Mouse (Mus musculus) embryonic facial prominence, embryonic 11.5 days (tissue): ENCODE results near the gene Pou4f2. TPM values are rescaled to one million over a fixed set of nuclear protein-coding genes. Genes with fewer than 3 reads are reported as not detected.
A peak's percentile ranks its signal among the peaks of the same experiment; 100 is the strongest.

Source experiments
- ATAC-seq: fragments of 200-750 bp; cut with Nextera tagmentation; replicated peaks from 2 replicates; pipeline ENCODE4 v1.8.0; 2017; ENCODE audit warnings: low read depth; ENCODE audit not compliant: insufficient number of reproducible peaks, low FRiP score, low TSS enrichment
- DNase-seq: peaks from one replicate; pipeline ENCODE4 v3.0.0-alpha.2; 2015; ENCODE audit warnings: low spot score
- H3K27ac ChIP-seq: fragments of 300-500 bp; sonication (generic); replicated peaks from 2 replicates; pipeline ENCODE4 v1.5.1; 2014; ENCODE audit warnings: mild to moderate bottlenecking, low read depth, low read length, control low read depth
- H3K27me3 ChIP-seq: fragments of 300-500 bp; sonication (generic); 2 replicates; pipeline ENCODE4 v1.6.1; 2014; ENCODE audit warnings: mild to moderate bottlenecking, low read length, moderate library complexity, mixed read lengths; ENCODE audit not compliant: control insufficient read depth, insufficient read depth
- H3K36me3 ChIP-seq: fragments of 300-500 bp; sonication (generic); replicated peaks from 2 replicates; pipeline ENCODE4 v1.6.1; 2014; ENCODE audit warnings: low read depth, mild to moderate bottlenecking, low read length, moderate library complexity, mixed read lengths; ENCODE audit not compliant: control insufficient read depth, insufficient read depth
- H3K4me1 ChIP-seq: fragments of 300-500 bp; sonication (generic); 2 replicates; pipeline ENCODE4 v1.6.1; 2014; ENCODE audit warnings: low read length, mixed read lengths; ENCODE audit not compliant: control insufficient read depth, insufficient read depth
- H3K4me2 ChIP-seq: fragments of 300-500 bp; sonication (generic); 2 replicates; pipeline ENCODE4 v1.6.1; 2014; ENCODE audit warnings: low read depth, mild to moderate bottlenecking, control low read depth, low read length, moderate library complexity
- H3K4me3 ChIP-seq: fragments of 300-500 bp; sonication (generic); 2 replicates; pipeline ENCODE4 v1.5.1; 2014; ENCODE audit warnings: low read depth, low read length, control low read depth
- H3K9ac ChIP-seq: fragments of 300-500 bp; sonication (generic); replicated peaks from 2 replicates; pipeline ENCODE4 v1.6.1; 2014; ENCODE audit warnings: mild to moderate bottlenecking, control low read depth, low read length
- H3K9me3 ChIP-seq: fragments of 300-500 bp; sonication (generic); replicated peaks from 2 replicates; pipeline ENCODE4 v1.6.1; 2016; ENCODE audit warnings: mild to moderate bottlenecking, low read length, inconsistent platforms, mixed read lengths; ENCODE audit not compliant: control insufficient read depth
- WGBS: fragments of 180-500 bp; shearing (Covaris S2); extraction: QIAGEN DNeasy Blood & Tissue Kit; methylation state at CpG from one replicate; pipeline ENCODE4 v1.1.7; 2014; 5-methylcytosine and 5-hydroxymethylcytosine counted together
- polyA plus RNA-seq: library from polyadenylated mRNA; unstranded; fragments of >200 nt; fragmentation: Nextera tagmentation; extraction: Ambion mirVana; gene quantifications from 2 replicates; pipeline ENCODE4 v1.2.1, GENCODE M21; 2014

Gene Pou4f2
- polyA plus RNA-seq = 0.21 and 0.56 TPM in 2 replicates

DNA sequence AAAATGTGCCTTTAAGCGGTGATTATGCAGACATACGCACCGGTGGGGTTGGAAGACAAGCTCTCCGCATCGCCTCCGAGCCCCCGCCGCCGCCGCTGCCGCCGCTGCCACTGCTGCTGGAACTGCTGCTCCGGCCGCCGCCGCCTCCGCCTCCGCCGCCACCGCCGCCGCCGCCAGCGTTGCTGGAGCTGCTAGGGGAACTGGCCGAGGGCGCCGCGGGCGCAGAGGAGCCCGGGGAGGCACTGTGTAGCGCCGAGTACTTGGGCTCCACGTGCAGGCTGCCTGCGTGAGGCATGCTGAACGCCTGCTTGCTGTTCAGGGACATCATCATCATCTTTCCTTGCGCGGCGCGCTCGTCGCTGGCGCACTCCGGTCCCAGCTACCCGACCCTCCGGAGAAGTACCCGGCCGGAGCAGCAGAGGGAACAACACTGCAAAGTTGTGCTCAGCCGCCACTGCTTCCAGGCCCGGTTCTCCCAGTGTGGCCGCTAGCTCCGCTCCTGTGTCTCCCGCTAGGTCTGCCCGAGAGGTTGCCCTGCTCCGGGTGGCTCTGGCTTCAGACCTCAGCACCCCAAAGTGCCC lies at the start of gene Pou4f2:
Gene Pou4f2, minus strand, starts transcription at position 575 of the 581 bp plus-strand sequence.
- ATAC-seq (peak; percentile 42; the same call in 1 of the 2 replicates), DNase-seq (peak; percentile 49)
- Histone ChIP-seq H3K27me3 (peaks cover 62% of the 10 kb centered on the region), H3K9ac (no peak within 1 kb of the TSS), H3K4me2 (peak within 1 kb of the TSS; percentile 73), H3K9me3 (no peaks in the 10 kb centered on the region), H3K4me1 (peaks cover 5% of the 10 kb centered on the region), H3K27ac (no peak within 1 kb of the TSS), H3K4me3 (peak within 1 kb of the TSS; percentile 37), H3K36me3 (no peaks in the 10 kb centered on the region)
- WGBS = 0% methylated on average over 44 of the region's 54 CpGs

DNA sequence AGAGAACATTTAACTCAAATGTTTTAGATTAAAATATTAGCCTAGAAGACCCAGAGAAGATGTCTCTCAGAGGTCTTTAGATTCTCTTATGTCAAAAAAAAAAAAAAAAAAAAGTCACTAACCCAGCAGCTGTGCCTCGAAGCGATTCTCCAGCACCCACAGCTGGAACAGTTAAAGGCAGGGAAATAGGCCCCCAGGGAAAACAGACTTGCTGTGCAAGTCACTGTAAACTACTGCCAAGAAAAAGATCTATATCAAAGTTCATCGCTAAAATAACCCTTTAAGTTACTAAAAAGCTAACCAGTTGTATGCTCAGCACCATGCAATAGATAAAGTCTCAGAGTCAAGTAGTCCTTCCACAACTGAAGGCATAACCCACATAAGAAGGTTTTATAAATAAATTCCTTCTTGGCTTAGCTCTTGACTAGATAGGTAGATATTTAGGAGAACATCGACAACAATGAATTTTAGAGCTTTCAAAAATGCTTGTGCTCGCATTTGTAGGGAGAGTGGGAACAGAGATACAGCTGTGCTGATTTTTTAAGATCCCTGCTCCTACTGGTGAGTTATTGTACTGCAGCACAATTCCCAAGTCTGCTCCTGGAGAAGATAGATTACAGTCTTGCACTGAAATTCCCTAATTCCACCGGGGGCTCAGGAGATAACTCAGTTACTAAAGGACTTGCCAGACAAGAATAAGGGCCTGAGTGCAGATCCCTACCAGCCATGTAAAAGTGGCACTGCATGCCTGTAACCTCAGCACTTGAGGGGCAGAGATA lies 40.8 kb upstream of the Pou4f2 start:
- H3K9ac ChIP-seq = no peak overlapping the region
- H3K36me3 ChIP-seq = no peaks in the 10 kb centered on the region
- peak; percentile 70 for DNase-seq
- H3K4me3 ChIP-seq = no peak overlapping the region
- H3K4me2 ChIP-seq = no peak overlapping the region
- H3K9me3 ChIP-seq = no peaks in the 10 kb centered on the region
- 42% methylated on average over 6 of the region's 6 CpGs for WGBS
- no peak overlapping the region for H3K27ac ChIP-seq
- no peaks in the 10 kb centered on the region for H3K27me3 ChIP-seq
- H3K4me1 ChIP-seq = no peaks in the 10 kb centered on the region
- no peak for ATAC-seq

DNA sequence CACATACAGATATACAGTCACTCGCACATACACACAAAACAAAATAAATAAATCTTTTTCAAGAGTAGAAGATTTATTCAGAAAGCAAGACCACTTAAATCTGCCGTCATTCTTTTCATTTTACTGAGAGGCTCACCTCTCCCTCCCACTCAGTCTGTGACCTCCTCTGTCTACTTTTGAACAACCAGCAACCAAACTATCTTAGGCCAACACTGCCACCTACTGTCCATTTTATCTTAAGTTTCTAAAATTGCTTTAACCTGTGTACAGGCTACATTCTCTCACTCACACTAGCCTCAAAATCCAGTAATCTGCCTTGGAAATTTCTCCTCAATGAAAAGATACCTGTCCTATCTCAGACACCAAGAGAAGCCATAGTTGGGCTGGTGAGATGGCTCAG lies 31.4 kb upstream of the Pou4f2 start:
- no peak for ATAC-seq
- H3K9ac ChIP-seq = no peak overlapping the region
- H3K9me3 ChIP-seq = no peaks in the 10 kb centered on the region
- no peak overlapping the region for H3K4me2 ChIP-seq
- no peak overlapping the region for H3K27ac ChIP-seq
- H3K4me3 ChIP-seq = no peak overlapping the region
- H3K36me3 ChIP-seq = no peaks in the 10 kb centered on the region
- DNase-seq = peak; percentile 42
- H3K4me1 ChIP-seq = no peaks in the 10 kb centered on the region
- no peaks in the 10 kb centered on the region for H3K27me3 ChIP-seq
- 92% methylated on average over 2 of the region's 2 CpGs for WGBS

DNA sequence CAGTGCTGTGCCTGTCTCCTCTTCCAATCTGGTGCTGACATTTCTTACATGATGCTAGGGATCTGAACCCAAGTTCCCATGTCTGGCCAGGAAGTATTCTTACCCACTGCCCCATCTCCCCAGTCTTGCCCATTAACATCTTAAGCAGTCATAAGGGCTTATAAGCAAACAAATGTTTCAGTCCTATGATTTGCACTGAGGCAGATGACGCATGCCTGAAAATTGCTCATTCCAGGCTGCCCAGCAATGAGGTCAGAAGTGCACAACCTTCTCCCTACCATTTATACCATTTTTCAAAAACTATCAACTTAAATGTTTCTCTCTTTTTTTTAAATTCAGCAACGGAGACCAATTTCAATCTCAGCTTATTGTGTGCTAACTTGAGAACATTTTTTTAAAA lies 27.5 kb upstream of the Pou4f2 start:
- Histone ChIP-seq H3K27me3 (no peaks in the 10 kb centered on the region), H3K27ac (no peak overlapping the region), H3K9me3 (no peaks in the 10 kb centered on the region), H3K4me2 (no peak overlapping the region), H3K4me1 (no peaks in the 10 kb centered on the region), H3K4me3 (no peak overlapping the region), H3K36me3 (no peaks in the 10 kb centered on the region), H3K9ac (no peak overlapping the region)
- ATAC-seq (no peak), DNase-seq (no peak)
- 79% methylated on average over 2 of the region's 2 CpGs for WGBS

DNA sequence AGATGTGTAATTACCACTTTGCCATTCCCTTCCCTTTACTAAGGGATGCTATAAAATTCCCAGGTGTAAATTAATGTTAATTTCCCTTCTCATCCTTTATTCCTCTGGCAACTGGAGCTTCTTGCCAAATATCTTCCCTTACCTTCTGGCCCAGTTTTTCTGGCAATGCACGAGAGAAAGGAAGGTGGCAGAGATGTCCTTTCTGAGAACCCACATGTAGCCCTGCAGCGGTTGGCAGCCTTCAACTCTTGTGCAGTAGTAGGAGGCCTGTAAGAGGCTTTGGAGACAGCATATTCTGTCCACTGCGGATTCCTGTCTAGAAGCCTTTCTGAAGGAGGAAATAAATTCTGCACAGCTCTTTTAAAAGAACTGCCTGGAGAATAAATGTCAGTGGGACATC lies 20.0 kb upstream of the Pou4f2 start:
- H3K9ac ChIP-seq = no peak overlapping the region
- WGBS = 83% methylated on average over 3 of the region's 3 CpGs
- H3K27me3 ChIP-seq = no peaks in the 10 kb centered on the region
- no peaks in the 10 kb centered on the region for H3K36me3 ChIP-seq
- H3K27ac ChIP-seq = no peak overlapping the region
- no peak overlapping the region for H3K4me3 ChIP-seq
- ATAC-seq = no peak
- H3K4me2 ChIP-seq = no peak overlapping the region
- no peaks in the 10 kb centered on the region for H3K9me3 ChIP-seq
- DNase-seq = no peak
- H3K4me1 ChIP-seq = no peaks in the 10 kb centered on the region

DNA sequence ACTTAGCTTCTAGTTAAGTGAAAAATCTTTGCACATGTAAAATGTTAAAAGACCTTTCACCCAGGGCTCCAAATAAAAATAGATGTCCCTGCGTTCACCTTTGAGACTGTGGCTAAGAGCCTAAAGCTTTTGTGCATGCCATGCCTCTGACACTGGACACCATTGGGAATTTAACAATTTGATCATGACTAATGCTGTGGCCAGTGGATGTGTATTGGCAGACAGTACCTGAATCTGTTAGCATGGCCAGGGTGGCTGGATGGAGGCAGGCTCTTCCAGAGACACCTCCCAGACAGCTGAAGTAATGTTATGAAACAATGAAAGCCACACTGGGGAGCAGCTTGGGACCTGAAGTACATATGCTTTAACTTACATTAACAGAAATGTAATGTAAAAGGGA lies 6.3 kb upstream of the Pou4f2 start:
- no peak overlapping the region for H3K4me3 ChIP-seq
- no peaks in the 10 kb centered on the region for H3K4me1 ChIP-seq
- no peak for ATAC-seq
- H3K9me3 ChIP-seq = no peaks in the 10 kb centered on the region
- H3K9ac ChIP-seq = no peak overlapping the region
- H3K4me2 ChIP-seq = no peak overlapping the region
- H3K27ac ChIP-seq = no peak overlapping the region
- H3K36me3 ChIP-seq = no peaks in the 10 kb centered on the region
- DNase-seq = no peak
- H3K27me3 ChIP-seq = peaks cover 13% of the 10 kb centered on the region
- 79% methylated on average over 1 of the region's 1 CpGs for WGBS

DNA sequence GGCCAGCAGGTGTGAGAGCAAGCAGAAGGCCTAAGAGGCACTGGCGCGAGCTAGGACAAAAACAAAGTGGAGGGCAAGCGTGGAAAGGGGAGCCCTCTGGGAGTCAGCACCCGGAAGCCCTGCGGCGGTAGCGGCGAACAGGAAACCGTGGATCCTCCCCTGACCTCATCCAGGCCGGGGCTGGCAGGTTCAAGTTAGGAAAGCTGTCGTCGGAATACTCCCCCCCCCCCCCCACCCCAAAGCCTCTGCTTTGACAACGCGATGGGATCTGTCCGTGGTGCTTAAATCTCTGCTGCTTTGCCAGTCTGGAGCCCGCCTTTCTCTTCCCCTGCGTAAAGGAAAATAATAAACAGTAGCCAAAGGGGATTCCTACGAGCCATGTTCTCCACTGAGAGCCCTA lies 1.7 kb upstream of the Pou4f2 start:
- peaks cover 5% of the 10 kb centered on the region for H3K4me1 ChIP-seq
- no peak overlapping the region for H3K9ac ChIP-seq
- no peak overlapping the region for H3K4me3 ChIP-seq
- no peak for ATAC-seq
- no peak overlapping the region for H3K27ac ChIP-seq
- no peaks in the 10 kb centered on the region for H3K9me3 ChIP-seq
- H3K27me3 ChIP-seq = peaks cover 50% of the 10 kb centered on the region
- H3K36me3 ChIP-seq = no peaks in the 10 kb centered on the region
- peak overlapping the region; percentile 15; the same call in 1 of the 2 replicates for H3K4me2 ChIP-seq
- DNase-seq = peak; percentile 89
- 0% methylated on average over 18 of the region's 18 CpGs for WGBS
